Mouse (Mus musculus): Measurements from ENCODE around the gene Gm49358.
A peak's percentile ranks its signal among the peaks of the same experiment; 100 is the strongest.

Gm49358 gene

DNA sequence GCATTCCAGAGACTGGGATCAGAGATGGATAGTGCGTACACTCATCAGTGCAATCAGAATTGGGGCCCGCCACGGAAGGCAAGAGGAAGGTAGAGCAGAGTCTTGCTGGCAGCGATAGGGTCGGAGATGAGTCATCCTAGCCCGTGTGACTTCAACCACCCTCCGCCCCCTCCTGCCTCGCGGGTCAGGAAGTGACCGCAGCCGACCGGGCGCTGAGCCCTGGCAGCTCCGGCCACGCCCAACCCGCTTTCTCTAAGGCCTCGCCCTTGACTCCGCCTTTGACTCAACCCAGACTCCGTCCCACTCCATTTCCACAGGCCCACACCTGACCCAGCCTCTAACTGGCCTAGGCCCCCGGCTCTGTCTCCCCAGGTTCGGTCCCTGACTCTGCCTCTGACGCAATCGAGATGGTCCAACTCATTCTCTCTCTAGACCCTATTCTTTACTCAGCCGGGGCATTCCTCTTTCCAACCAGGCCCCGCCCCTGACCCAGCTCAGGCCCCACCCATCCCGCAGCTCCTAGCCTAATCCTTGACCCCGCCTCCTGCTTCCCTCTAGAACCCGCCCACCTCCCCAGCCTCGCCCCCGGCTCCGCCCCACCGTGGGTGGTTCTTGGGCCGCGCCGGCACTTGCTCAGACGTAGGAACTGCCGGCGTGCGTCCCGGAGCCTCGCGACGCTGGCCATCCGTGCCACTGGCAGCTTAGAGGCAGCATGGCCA lies 14.8 kb downstream of the Gm49358 start, which contains the start of gene Nt5dc3:
TSS of gene Nt5dc3 (plus strand) at position 608 of the 719 bp plus-strand sequence.
- peak; percentile 99 for DNase-seq (ENCODE audit: low spot score)

DNA sequence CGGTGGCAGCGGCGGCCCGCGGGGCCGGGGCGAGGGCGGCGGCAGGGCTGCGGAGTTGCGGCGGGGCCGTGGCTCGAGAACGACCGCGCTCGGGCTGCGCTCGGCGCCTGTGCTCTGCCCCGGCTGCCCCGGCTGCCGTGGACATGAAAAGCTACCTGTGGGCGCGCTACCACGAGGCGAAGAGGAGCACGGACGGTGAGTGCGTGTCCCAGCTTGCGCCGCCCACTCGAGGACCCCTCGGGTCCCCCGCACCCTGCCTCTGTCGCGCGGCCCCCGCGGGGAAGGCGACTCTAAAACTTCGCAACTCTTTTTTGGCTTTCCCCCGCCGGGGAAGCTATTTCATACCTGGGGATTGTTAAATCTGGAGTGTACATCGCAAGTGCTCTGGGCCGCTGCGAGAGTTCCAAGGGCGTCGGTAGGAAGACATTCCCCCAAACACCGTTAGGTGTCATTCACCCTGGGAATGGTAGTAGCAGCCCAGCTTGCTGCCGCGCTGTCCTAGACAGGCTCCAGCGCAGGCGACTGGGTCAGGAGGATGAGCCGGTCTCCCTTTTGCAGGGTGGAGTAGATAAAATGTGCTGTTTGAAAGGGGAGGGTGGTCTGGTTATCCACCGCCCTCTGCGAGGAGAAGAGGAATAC lies 15.5 kb downstream of the Gm49358 start:
- peak; percentile 41 for DNase-seq (ENCODE audit: low spot score)

DNA sequence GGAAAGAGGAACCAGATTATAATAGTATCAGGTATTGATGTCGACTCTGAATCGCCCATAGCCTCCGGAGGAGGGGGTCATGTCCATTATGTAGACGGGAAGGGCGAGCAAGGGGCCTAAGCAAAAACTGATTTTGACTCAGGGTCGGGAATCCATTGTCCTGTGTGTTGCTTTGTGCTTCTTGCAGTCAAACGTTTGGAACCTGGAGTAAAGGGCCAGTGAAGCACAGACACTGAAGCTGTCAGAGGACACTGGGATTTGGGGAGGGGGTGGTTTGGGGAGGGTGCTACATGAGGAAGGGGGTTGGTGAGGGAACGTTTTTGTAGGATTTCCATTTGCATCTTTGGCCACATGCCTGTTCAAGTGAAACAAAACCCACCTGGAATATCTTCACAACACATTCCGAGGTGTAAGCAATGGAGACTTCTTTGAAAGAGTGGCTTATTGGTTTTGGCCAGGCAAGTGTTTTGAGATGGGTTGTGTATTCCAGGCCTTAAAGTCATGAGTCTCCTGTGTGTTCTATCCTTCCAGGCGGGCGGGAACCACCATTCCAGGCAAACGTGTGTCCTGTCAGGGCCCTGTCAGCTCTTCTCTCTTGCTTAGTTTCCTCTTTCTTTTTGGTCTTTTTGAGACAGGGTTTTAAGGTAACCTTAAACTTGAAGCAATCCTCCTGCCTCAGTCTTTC lies 16.2 kb downstream of the Gm49358 start:
- no peak for DNase-seq (ENCODE audit: low spot score)

DNA sequence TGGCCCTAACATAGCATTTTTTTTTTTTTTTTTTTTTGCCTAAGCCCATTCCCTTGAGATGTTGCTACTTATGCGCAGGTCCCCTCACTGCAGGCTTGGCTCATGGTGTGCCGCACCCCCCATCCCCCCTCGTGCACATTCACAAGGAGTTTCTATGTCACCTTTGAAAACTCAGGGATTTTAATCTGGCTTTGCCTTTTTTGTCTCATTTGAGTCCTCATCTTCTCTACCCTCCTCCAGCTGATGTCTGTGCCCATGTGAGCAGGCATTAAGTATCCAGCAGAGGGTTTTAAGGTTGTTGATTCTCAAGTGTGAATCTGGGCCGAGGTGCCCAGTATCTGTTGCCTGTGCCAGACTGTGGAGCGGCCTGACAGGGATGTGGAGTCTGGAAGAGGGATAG lies 17.9 kb downstream of the Gm49358 start:
- DNase-seq (ENCODE audit: low spot score) = no peak

DNA sequence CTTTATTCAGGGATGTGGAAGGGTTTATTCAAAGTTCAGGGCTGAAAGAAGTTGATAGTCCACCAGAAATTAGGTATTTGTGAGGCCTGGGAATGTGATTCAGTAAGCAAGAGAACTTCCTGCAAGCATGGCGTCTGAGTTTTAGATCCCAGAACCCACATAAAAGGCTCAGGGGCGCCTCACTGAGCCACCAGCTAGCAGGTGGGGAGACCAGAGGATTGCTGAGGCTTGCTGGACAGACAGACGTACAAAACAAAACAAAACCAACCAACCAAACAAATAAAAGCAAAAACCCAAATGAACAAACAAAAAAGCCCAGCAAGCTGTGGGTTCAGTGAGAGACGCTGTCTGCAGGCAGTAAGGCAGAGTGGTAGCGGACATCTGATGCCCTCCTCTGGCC lies 18.9 kb downstream of the Gm49358 start:
- no peak for DNase-seq (ENCODE audit: low spot score)

DNA sequence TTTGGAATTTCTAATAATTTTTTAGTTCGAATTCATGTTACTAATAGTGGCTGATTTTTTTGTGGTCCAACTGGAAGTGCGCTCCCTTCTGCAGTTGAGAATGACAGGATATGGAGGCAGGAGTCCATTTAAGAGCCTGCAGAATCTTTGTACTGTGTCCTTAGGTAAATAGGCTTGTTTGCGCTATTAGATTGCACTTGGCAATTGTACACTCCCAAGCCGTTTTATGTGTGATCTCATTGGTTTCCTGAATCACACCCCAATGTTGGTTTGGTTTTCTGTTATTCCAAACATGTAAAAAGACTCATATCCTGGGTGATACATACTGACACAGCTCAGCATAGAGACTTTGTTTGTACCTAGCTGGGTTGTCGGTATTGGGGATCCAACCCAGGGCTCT lies 19.8 kb downstream of the Gm49358 start:
- DNase-seq (ENCODE audit: low spot score) = no peak

DNA sequence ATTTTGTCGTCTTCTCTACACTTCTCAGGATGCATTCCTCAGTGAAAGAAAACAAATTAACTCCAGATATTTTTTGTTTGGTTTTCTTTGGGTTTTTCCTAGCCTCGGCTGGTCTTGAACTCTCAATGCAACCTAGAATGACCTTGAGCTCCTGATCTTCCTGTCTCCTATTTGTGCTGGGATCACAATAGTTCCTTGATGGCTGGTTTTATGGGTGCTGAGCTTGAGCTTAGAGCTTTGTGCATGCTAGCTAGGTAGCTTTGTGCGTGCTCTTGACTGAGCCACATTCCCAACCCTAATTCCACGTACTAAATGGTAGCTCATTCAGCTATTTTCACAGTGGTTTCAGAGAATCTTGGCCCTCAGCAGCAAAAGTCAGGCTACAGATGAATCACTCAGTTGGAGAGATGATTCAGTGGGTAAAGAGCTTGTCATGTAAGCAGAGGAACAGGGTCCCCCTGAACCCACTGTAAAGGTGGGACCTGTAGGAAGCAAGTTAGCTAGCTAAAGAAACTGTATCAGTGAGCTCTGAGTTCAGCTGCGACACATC lies 20.4 kb downstream of the Gm49358 start:
- no peak for DNase-seq (ENCODE audit: low spot score)

DNA sequence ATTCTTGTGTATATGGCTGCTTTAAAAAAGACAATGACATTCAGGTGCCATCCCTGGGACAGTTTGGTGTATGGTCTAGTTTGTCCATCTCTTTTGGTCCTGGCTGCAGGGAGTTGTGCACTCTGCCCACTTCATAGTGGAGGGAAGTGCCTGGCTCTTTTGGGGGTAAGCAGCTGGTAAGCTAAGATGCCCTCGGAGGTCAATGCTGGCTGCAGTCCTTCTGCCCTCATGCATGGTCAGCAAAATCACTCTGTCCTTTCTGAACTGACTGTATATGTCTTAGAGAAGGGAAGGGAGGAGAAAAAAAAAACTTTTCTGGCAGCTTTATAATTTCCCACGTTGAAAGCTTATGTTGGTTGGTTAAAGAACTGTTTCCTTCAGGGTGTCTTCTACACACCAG lies 21.6 kb downstream of the Gm49358 start:
- no peak for DNase-seq (ENCODE audit: low spot score)

DNA sequence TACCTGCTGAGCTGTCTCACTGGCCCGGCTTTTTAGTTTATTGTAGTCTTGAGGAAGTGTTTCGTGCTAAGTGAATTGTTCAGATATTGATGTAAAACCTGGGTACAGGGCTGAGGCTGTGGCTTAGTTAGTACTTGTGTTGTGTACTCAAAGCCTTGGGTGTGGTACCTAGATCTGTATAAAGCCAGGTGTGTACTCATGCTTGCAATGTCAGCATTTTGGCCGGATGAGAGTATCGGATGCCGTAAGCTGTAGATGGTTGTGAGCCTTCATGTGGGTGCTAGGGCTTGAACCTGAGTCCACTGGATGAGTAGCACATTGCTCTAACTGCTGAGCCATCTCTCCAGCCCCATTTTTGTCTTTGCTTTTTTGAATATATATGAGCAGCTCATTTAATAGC lies 22.3 kb downstream of the Gm49358 start:
- no peak for DNase-seq (ENCODE audit: low spot score)

DNA sequence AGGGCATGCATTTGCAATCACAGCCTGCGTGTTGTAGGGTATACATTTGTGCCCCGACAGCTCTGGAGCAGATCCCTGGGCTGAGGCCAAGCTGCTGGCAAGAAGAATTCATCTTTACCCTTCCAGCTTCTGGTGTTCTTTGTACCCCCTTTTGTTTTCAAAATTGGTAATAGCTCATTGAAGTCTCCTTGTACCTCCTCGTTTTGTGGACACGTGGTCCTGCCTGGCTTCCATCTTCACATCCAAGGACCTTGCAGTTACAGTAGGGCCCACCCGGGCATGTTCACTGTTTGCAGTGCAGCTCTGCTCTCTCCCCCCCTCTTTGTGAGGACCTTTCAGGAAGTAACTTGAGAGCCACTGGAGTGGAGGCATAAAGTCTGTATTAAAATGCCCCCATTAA lies 24.4 kb downstream of the Gm49358 start:
- no peak for DNase-seq (ENCODE audit: low spot score)

DNA sequence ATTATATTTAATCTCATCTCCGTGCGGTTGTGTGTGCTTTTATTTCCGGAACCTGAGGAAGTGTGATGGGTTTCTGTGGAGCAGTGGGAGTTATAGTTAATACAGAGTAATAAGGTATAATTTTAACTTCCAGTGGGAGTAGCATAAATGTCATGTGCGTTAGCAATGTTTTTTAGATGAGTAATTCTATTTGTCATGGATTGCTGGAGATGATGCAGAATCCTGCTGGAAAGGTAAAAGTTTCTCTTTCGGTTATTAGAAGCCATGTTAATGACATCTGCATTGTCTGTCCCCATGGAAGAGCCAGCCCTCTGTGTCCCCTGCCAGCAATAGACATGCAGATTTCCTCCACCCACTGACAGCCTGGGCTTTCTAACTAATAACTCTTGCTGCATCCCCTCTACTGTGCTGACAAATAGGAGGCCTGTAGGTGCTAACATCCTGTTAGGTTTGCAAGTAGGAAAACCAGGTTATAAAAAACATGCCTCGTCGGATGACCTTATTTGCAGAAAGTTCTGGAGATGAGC lies 25.4 kb downstream of the Gm49358 start:
- no peak for DNase-seq (ENCODE audit: low spot score)

DNA sequence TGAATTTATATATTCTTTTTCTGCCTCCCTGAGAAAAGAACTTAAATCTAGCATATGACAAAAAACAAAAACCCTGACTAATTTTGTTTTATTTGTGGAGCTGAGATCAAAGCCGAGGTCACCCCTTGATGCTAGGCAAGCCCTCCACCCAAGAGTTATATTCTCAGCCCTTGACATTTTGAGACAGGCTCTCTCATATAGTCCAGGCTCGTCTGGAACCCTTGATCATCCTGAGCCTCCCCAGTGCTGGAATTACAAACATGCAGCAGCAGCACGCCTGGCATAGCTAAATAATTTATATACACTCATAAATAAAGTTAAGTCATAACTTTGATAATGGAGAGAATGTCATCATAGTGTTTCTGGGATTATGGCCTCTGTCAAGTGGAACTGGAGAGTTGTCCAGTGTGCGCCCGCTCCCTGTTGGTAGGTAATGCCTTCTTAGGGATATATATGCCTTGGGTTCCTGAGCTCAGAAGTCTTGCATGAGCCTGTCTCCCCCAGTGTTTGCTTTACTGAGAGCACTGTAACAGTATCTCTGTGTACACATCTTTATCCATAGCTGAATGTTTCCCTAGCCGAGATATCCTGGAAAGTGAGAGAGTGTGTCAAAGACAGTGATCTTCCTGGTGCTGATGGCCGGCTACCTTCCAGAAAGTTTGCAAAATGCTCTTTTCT lies 27.9 kb downstream of the Gm49358 start:
- peak; percentile 24 for DNase-seq (ENCODE audit: low spot score)

DNA sequence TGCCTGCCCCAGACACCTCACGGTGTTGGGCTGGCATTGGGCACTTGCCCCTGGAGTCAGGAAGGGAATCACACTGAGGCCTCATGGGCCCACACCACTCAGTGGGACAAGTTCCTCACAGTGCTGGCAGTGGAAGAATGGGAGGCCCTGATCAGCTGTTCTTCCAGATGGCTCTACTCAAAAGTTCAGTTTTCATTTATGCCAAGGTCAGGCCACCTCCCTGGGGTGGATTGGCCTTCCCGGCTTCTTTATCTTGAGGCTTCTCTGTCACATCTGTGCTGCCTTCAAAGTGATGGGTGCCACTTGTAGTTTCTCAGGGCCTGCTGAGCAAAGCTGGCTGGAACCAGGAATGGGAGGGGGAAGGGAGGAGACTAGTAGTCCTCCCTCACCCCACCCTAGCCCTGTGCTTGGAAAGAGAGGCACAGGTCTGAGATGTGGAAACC lies 29.8 kb downstream of the Gm49358 start:
- no peak for DNase-seq (ENCODE audit: low spot score)

DNA sequence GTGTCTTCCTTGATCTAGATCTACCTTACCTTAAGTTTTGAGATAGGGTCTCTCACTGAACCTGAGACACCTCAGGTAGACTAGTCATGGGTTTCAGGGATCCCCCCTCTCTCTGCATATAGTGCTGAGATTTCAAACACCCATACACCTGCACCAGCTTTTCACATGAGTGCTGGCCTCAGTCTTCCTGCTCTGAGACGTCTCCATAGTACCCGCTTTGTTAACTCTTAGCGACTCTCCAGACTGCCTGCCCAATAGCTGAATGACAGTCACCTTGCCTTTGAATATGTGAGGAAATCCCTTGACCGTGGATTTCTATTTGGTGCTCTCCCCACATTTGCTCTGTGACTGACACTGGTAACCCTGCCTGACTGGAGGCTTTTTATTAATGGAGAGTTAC lies 30.4 kb downstream of the Gm49358 start:
- no peak for DNase-seq (ENCODE audit: low spot score)

DNA sequence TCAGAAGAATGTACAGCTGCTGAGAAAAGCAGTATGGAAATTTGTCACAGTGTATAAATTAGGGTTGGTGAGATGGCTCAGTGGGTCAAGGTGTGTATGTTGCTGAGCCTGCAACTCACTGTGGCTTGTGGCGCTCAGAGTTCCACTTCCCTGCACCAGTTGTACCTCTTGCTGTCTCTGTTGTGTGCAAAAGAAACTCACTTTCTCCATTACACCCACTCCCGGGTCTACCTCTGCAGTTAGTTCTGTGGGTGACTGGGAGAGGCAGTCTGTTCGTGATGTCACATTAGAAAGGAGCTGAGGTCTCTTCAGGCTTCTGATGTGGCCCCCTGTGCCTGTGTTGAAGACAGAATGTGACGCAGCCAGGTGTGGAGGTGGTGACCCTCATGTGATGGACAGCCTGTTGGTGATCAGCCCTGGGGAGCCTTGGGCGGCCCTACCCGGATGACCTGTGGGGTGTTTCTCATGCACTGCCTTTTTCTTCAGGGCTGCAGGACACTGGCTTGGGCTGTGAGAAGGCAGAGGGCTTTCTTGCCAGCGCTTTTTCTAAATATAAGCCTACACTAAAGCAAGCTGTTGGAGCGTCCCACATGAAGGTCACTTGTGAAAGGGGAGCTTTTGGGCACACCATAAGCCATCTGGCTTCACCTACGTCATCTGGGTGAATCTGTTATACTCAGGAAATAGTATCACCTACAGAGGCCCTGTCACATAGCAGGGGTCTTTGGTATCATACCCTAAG lies 31.2 kb downstream of the Gm49358 start:
- DNase-seq (ENCODE audit: low spot score) = no peak

DNA sequence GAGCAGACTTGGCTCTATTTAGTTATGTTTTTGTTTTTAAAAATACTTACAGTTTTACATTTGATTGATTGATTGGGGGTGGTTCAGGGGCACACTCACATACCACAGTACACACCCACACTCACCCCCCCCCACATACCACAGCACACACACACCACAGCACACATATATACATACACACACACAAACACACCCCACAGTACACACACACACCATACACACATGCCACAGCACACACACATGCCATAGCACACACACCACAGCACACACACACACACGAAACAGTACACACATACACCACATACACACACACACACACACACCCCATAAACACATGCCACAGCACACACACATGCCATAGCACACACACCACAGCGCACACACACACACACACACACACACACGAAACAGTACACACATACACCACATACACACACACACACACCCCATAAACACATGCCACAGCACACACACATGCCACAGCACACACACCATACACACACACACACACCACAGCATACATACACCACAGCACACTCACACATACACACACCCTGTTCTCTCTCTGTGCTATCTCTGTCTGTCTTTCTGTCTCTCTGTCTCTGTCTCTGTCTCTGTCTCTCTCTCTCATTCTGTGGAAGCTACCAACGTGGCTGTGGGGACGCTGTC lies 32.4 kb downstream of the Gm49358 start:
- no peak for DNase-seq (ENCODE audit: low spot score)

DNA sequence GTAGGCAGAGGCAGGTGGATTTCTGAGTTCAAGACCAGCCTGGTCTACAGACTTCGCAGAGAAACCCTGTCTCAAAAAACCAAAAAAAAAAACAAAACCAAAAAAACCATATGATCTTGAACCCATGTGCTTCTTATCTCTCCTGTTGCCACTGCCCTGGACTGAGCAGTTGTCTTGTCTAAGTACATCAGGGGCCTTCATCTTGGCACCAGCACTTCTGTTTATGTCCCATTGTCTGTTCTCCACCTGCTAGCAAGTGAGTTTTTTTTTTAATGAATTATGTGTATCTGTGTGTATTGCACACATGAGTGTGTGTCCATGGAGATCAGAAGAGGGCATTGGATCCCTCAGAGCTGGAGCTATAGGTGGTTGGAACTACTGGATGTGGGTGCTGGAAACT lies 43.6 kb downstream of the Gm49358 start:
- no peak for DNase-seq (ENCODE audit: low spot score)

DNA sequence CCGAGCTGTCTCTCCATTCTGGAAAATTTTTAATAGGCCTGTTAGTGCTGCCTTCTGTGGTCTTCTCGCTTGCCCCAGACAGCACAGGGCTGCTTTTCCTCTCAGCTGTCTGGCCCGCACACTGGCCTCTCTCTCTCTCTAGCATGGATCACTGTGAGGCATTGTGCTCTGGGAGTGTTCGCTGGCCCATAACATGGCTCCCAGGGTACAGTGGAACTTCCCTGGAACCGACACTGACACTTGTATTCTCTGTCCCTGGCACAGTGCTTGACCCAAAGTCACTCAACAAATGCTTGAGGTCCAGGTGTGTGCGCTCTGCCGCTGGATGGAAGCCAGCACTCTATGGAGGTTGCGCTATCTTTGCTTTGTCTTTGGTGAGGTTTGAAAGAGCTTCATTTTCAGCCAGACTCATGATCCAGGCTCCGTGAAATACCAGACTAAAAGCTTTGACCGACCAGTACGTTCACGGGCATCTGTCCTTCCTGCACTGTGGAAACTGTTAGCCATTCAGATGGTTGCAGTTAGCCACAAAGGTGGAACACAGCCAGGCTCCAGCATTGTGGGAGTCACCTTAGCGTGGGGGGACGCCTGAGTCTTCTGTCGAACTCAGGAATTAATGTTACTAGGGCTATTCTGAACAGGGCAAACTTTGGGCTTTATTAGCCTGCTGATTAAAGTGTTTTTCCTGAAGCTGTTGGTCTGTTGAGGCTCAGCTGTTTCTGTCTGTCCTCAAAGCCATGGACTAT lies 44.4 kb downstream of the Gm49358 start:
- no peak for DNase-seq (ENCODE audit: low spot score)

DNA sequence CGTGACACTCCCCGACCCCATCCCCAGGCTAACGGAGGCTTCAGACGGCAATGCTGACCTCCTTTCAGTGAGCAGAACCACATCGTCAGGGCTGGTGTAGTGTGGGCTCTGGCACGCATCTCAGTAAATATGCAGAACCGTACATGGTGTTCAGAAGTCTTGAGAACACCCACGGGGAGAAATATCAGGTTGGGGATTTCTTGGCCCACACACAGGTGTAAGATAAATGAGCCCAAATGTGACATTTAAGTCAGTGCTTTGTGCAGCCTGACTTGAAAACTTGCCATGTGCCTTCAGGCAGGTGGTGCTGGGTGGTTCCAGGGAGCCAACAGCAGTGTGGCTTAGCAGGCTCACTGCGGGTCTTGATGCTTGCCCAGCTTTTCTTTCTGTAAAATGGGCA lies 46.2 kb downstream of the Gm49358 start:
- DNase-seq (ENCODE audit: low spot score) = no peak

DNA sequence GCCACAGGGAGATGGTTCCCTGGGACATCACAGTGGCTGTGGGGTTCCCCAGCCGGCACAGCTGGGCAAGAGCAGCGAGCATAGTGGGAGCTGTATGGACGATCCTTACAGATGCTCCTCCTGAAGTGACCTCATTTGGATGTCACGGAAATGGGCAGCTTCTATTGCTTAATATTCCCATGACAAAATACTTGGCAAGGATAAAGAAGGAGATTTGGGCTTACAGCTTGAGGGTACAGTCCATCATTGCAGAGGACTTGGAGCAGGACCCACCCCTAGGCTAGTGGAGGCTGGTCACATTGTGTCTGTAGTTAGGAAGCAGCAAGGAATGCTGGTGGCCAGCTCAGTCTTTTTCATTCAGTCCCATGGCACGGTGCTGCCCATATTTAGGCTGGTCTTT lies 46.8 kb downstream of the Gm49358 start:
- no peak for DNase-seq (ENCODE audit: low spot score)
